Mouse (Mus musculus) stomach, embryonic 16.5 days (tissue): ENCODE measurements around the gene Hspa2. TPM values are rescaled to one million over a fixed set of nuclear protein-coding genes. Genes with fewer than 3 reads are reported as not detected.

Experiments
- ATAC-seq: fragments of 200-750 bp; cut with Nextera tagmentation; 2 replicates; pipeline ENCODE4 v1.8.0; 2017; ENCODE audit warnings: moderate number of reproducible peaks, moderate TSS enrichment; ENCODE audit not compliant: insufficient read depth, low FRiP score
- H3K27ac ChIP-seq: fragments of 300-500 bp; sonication (generic); 2 replicates; pipeline ENCODE4 v1.5.1; 2014; ENCODE audit warnings: low read length
- H3K27me3 ChIP-seq: fragments of 300-500 bp; sonication (generic); 2 replicates; pipeline ENCODE4 v1.6.1; 2014; ENCODE audit warnings: low read length, control low read depth, mixed read lengths; ENCODE audit not compliant: control insufficient read depth, insufficient read depth
- H3K36me3 ChIP-seq: fragments of 300-500 bp; sonication (generic); 2 replicates; pipeline ENCODE4 v1.6.1; 2014; ENCODE audit warnings: low read length; ENCODE audit not compliant: control insufficient read depth, insufficient read depth
- H3K4me1 ChIP-seq: fragments of 300-500 bp; sonication (generic); 2 replicates; pipeline ENCODE4 v1.6.1; 2014; ENCODE audit warnings: low read length, control low read depth, mixed read lengths; ENCODE audit not compliant: control insufficient read depth, insufficient read depth
- H3K4me2 ChIP-seq: fragments of 300-500 bp; sonication (generic); 2 replicates; pipeline ENCODE4 v1.6.1; 2014; ENCODE audit warnings: low read depth, low read length, mixed read lengths
- H3K4me3 ChIP-seq: fragments of 300-500 bp; sonication (generic); replicated peaks from 2 replicates; pipeline ENCODE4 v1.5.1; 2014; ENCODE audit warnings: mild to moderate bottlenecking, low read length
- H3K9ac ChIP-seq: fragments of 300-500 bp; sonication (generic); 2 replicates; pipeline ENCODE4 v1.6.1; 2014; ENCODE audit warnings: low read length
- H3K9me3 ChIP-seq: fragments of 300-500 bp; sonication (generic); replicated peaks from 2 replicates; pipeline ENCODE4 v1.6.1; 2016; ENCODE audit warnings: low read length, control low read depth; ENCODE audit not compliant: control insufficient read depth
- WGBS: fragments of 180-500 bp; shearing (Covaris S2); extraction: QIAGEN DNeasy Blood & Tissue Kit; methylation state at CpG from one replicate; pipeline ENCODE4 v1.1.7; 2014; 5-methylcytosine and 5-hydroxymethylcytosine counted together
- polyA plus RNA-seq: library from polyadenylated mRNA; unstranded; fragments of >200 nt; fragmentation: Nextera tagmentation; extraction: Ambion mirVana; gene quantifications from 2 replicates; pipeline ENCODE4 v1.2.1, GENCODE M21; 2015

The Hspa2 gene
- polyA plus RNA-seq, 1 experiment from 2014 or later, result 13.6 TPM

GRCm38 (mm10) chr12:76415383-76416010 lies 11.5 kb downstream of the Hspa2 start:
- no peaks in the 10 kb centered on the region for H3K36me3 ChIP-seq
- H3K4me1 ChIP-seq, result 0 out of 2 replicates have a peak, but pooled peaks cover 3% of the 10 kb centered on the region
- H3K4me2 ChIP-seq, result no peak overlapping the region
- no peak overlapping the region for H3K27ac ChIP-seq
- no peaks in the 10 kb centered on the region for H3K27me3 ChIP-seq
- no peak for ATAC-seq
- H3K4me3 ChIP-seq, result no peak overlapping the region
- no peak overlapping the region for H3K9ac ChIP-seq
- WGBS, result 71% methylated on average over 11 of the region's 12 CpGs
- peaks cover 4% of the 10 kb centered on the region; the same call in 1 of the 2 replicates for H3K9me3 ChIP-seq

GRCm38 (mm10) chr12:76417433-76417854 lies 13.5 kb downstream of the Hspa2 start, which contains the start of gene Ppp1r36:
TSS of gene Ppp1r36 (plus strand) at chr12:76417538.
- H3K27ac ChIP-seq, result no peak within 1 kb of the TSS; the same call in 1 of the 2 replicates
- H3K36me3 ChIP-seq, result no peaks in the 10 kb centered on the region
- peak within 1 kb of the TSS; percentile 68 for H3K9ac ChIP-seq
- peak within 1 kb of the TSS; percentile 45 for H3K4me3 ChIP-seq
- 0 out of 2 replicates have a peak, but pooled peaks cover 3% of the 10 kb centered on the region for H3K4me1 ChIP-seq
- WGBS, result 1% methylated on average over 37 of the region's 37 CpGs
- ATAC-seq, result peak; percentile 60; the same call in 1 of the 2 replicates
- peak within 1 kb of the TSS; percentile 83 for H3K4me2 ChIP-seq
- H3K27me3 ChIP-seq, result no peaks in the 10 kb centered on the region
- peaks cover 4% of the 10 kb centered on the region; the same call in 1 of the 2 replicates for H3K9me3 ChIP-seq

- Histone ChIP-seq H3K27me3 (no peaks in the 10 kb centered on the region), H3K27ac (no peak overlapping the region), H3K4me2 (no peak overlapping the region), H3K4me3 (no peak overlapping the region), H3K9me3 (peaks cover 4% of the 10 kb centered on the region; the same call in 1 of the 2 replicates), H3K9ac (no peak overlapping the region), H3K4me1 (0 out of 2 replicates have a peak, but pooled peaks cover 3% of the 10 kb centered on the region), H3K36me3 (no peaks in the 10 kb centered on the region)
- WGBS, result 92% methylated on average over 5 of the region's 5 CpGs
- no peak for ATAC-seq
These were observed 14.4 kb downstream of the Hspa2 start for GRCm38 (mm10) chr12:76418346-76418745.

GRCm38 (mm10) chr12:76425256-76425655 lies 21.3 kb downstream of the Hspa2 start:
- no peaks in the 10 kb centered on the region for H3K36me3 ChIP-seq
- H3K9ac ChIP-seq, result no peak overlapping the region
- 85% methylated on average over 3 of the region's 3 CpGs for WGBS
- H3K27ac ChIP-seq, result no peak overlapping the region
- no peaks in the 10 kb centered on the region for H3K27me3 ChIP-seq
- H3K4me1 ChIP-seq, result no peaks in the 10 kb centered on the region
- no peak overlapping the region for H3K4me2 ChIP-seq
- no peak overlapping the region for H3K4me3 ChIP-seq
- no peak for ATAC-seq
- no peaks in the 10 kb centered on the region for H3K9me3 ChIP-seq

- 49% methylated on average over 5 of the region's 5 CpGs for WGBS
- Histone ChIP-seq H3K9me3 (no peaks in the 10 kb centered on the region), H3K9ac (no peak overlapping the region), H3K4me2 (no peak overlapping the region), H3K36me3 (no peaks in the 10 kb centered on the region), H3K27me3 (no peaks in the 10 kb centered on the region), H3K4me3 (no peak overlapping the region), H3K27ac (no peak overlapping the region), H3K4me1 (no peaks in the 10 kb centered on the region)
- ATAC-seq, result no peak
These were observed 23.6 kb downstream of the Hspa2 start for GRCm38 (mm10) chr12:76427546-76427945.

GRCm38 (mm10) chr12:76430879-76431406 lies 27.0 kb downstream of the Hspa2 start:
- H3K4me1 ChIP-seq, result 0 out of 2 replicates have a peak, but pooled peaks cover 7% of the 10 kb centered on the region
- no peaks in the 10 kb centered on the region for H3K9me3 ChIP-seq
- H3K27me3 ChIP-seq, result peaks cover 4% of the 10 kb centered on the region; the same call in 1 of the 2 replicates
- whole genome bisulfite sequencing, result 41% methylated on average over 5 of the region's 5 CpGs
- no peak for ATAC-seq
- H3K36me3 ChIP-seq, result no peaks in the 10 kb centered on the region
- H3K4me2 ChIP-seq, result no peak overlapping the region
- no peak overlapping the region for H3K4me3 ChIP-seq
- no peak overlapping the region for H3K27ac ChIP-seq
- no peak overlapping the region for H3K9ac ChIP-seq

- no peak for ATAC-seq
- Histone ChIP-seq H3K4me1 (0 out of 2 replicates have a peak, but pooled peaks cover 7% of the 10 kb centered on the region), H3K4me2 (no peak overlapping the region), H3K27me3 (peaks cover 4% of the 10 kb centered on the region; the same call in 1 of the 2 replicates), H3K36me3 (no peaks in the 10 kb centered on the region), H3K9me3 (no peaks in the 10 kb centered on the region), H3K9ac (no peak overlapping the region), H3K4me3 (no peak overlapping the region), H3K27ac (no peak overlapping the region)
- WGBS, result 64% methylated on average over 6 of the region's 6 CpGs
These were observed 27.5 kb downstream of the Hspa2 start for GRCm38 (mm10) chr12:76431431-76431830.

GRCm38 (mm10) chr12:76434111-76434510 lies 30.1 kb downstream of the Hspa2 start:
- Histone ChIP-seq H3K4me1 (0 out of 2 replicates have a peak, but pooled peaks cover 7% of the 10 kb centered on the region), H3K27me3 (peaks cover 4% of the 10 kb centered on the region; the same call in 1 of the 2 replicates), H3K9ac (no peak overlapping the region), H3K36me3 (no peaks in the 10 kb centered on the region), H3K4me2 (no peak overlapping the region), H3K9me3 (no peaks in the 10 kb centered on the region), H3K27ac (no peak overlapping the region), H3K4me3 (no peak overlapping the region)
- 42% methylated on average over 7 of the region's 7 CpGs for WGBS
- no peak for ATAC-seq

GRCm38 (mm10) chr12:76435084-76435483 lies 31.1 kb downstream of the Hspa2 start:
- peak overlapping the region; percentile 68 for H3K4me2 ChIP-seq
- H3K4me3 ChIP-seq, result peak overlapping the region; percentile 42
- no peaks in the 10 kb centered on the region for H3K9me3 ChIP-seq
- no peaks in the 10 kb centered on the region for H3K36me3 ChIP-seq
- H3K27me3 ChIP-seq, result peaks cover 4% of the 10 kb centered on the region; the same call in 1 of the 2 replicates
- peak overlapping the region; percentile 69 for H3K9ac ChIP-seq
- WGBS, result 3% methylated on average over 17 of the region's 17 CpGs
- H3K27ac ChIP-seq, result no peak overlapping the region
- H3K4me1 ChIP-seq, result 0 out of 2 replicates have a peak, but pooled peaks cover 7% of the 10 kb centered on the region
- ATAC-seq, result no peak
